Mouse (Mus musculus) adipocyte (in vitro differentiated cells): ENCODE measurements around the gene Leng1.

Source experiments
- DNase-seq: peaks from one replicate; pipeline ENCODE4 v3.0.0-alpha.2; 2016; ENCODE audit warnings: low spot score

Leng1 gene

DNA sequence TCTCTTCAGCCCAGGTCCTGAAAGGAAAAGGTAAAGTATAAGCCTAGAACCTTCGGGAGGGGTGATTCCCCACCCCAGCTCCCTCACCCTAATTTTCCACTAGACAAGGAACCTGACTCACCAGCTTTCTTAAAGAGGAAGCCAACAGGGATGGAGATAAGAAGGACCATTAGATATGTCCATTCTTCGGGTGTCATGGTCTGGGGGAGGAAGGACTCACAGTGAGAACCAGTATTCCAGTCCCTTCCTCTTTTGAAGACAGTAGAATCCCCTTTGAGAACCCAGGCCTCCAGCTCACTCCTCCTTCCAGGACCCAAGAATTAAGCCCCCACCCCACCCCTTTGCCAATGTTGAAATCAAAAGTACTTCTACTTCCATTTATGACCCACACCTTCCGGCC lies 26.3 kb upstream of the Leng1 start:
- DNase-seq: no peak

DNA sequence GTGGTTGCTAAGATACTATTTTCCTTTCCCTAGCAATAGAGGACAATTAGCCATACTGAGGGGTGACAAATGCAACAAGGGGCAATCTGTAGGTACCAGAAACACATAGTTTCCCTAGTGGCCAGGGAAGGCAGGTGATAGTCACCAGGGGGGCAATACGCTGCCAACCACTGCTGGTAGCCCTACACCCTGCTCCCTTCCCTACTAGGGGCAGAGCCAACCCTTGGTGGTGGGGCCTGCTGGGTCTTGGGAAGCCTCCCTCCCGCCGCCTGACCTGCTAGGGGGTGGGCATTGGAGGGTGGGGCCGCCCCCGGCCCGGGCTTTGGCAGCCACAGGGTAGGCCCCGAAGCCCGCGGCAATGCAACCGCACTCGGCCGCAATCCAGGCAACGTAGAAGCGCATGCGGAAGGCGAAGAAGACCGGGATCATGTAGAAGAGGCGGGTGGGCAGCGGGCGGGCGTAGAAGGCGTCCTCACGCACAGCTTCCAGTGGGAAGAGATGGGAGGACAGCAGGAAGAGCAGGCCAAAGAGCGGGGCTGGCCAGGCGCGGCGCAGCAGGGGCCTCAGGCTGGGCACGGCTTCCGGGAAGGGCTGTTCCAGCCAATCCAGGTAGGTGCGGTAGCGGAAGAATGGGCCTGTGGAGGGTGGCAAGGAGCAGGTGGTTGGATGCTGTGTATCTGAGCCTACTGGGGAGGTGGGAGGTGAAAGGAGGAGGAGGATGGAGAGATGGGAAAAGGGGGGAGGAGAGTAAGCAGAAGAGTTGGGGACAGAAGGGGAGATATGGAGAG lies 20.0 kb upstream of the Leng1 start:
- DNase-seq: no peak

DNA sequence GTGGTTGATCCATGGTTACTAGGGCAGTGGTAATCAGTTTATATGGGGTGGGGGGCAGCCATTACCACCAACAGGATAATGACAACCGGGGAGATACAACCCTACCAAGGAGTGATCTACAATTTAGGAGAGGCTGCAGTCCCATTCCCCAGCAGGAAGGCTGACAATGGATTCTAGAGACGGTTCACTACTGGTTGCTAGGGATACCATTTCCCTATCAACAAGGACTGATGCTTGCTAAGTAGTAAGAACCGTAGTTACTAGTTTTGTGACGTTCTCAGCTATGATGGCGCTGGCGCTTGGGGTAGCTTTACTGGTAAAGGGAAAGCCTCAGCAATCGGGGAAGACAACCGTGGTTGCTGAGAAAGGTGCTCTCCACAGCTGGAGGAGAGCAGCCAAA lies 19.1 kb upstream of the Leng1 start:
- no peak for DNase-seq

DNA sequence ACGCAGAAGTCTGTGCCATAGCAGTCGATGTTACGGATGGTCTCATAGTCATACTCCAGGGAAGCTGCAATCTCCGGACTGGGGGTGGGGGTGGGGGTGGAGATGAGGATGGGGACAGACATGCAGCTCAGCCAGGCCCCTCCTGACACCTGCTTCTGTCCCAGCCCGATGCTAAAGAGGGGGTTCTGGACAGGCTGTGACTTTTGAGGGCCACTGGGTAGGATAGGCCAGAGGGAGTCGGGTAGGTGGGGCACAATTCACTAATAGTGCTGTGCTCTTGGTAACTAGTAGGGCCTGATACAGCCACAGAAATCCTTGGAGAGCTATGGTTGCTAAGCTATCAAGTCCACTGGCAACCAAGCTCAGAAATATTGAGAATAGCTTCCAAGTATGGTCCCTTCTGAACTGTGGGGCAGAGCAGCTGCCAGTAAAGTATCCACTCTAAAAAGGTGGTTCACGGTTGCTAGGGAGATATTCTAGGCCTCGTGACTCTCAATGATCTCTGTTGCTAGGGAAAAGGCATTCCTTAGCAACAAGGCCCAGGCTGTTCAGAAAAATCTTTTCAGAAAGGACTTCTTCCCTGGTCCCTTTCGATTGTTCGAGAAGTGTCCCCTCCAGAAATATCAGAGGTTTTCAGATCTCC lies 18.4 kb upstream of the Leng1 start:
- no peak for DNase-seq

DNA sequence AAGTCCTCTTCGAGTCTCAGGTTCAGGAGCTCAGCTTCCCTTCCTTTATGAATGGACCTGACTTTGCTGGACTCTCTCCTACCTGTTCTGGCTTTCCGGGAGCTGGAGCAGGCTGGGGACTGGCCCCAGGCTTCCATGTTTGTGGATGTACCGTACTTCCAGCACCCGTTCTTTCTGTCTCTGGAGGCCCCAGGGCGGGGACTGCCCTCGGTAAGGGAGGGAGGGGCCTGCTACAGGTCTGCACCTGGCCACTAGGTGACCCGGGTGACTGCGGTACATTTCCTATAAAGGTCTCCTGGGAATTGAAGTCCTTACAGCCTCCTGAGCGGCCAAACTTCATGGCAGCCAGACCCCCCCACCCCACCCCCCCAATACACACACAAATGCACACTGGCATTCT lies 11.7 kb upstream of the Leng1 start, which contains the start of gene Tmc4:
Gene Tmc4, minus strand, starts transcription at position 212 of the 400 bp plus-strand sequence.
- DNase-seq: no peak

DNA sequence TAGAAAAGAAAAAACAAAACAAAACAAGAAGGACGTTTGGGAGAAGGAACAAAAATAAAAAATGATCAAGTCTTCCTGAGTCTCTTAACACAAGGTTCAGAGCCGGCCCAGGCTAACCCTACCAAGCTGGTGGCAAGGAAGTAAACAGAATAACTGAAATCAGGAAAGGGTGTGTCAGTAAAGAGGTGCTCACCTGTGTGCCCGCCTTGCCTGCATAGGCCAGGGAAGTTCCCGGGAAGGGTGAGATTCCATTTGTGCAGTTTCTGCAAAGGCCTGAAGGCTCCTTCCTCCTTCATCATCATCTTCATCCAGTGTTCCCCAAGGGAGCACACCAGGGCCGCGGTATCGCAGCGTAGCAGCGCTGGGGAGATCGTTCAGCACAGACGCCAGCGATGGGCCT lies 10.7 kb upstream of the Leng1 start:
- DNase-seq: no peak

DNA sequence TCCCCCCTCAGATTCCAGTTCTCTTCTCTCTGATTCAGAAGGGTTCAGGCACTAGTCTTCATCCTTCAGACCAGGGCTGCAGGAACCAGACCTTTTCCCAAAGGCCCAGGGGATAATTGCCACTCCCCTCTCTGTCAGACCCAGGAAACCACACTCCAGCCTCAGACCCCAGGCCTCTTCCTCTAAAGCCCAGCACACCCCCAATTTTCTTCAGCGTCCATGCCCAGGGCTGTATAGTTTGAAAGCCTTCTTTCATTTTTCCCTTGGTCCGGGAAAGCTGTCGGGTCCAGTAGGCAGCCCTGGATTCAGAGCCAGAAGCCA lies 9.5 kb upstream of the Leng1 start:
- no peak for DNase-seq

DNA sequence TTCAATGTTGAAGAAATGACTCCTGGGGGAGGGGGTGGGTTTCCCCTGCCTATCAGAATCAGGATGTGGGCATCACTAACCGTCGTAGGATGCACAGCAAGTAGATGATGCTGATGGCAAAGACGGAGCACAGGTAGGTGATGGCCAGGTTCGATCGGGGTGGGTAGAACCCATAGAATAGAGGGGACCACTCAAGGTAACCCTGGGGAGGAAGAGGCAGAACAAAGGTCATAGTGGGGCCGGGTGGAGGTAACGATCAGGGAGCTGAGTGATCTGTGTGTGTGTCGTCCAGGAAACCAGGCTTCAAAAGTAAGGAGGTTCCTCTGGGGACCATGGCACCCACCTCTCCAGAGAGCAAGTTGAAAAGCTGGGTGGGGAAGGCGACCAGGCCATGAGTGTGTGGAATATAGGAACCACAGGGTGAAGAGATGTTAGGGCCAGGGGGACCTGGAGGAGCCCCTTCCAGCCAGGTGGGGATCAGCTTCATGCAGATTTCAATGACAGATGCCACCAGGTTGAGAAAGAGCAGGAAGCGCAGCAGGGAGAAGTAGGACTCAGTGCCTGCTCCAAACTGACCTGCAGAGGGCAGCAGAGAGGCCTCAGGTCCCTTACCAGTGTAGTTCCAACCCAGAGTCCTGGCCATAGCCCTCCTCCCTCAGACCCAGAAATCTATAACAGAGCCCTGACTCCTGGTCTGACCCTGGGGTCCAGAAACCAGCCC lies 9.0 kb upstream of the Leng1 start:
- DNase-seq: peak; percentile 77

DNA sequence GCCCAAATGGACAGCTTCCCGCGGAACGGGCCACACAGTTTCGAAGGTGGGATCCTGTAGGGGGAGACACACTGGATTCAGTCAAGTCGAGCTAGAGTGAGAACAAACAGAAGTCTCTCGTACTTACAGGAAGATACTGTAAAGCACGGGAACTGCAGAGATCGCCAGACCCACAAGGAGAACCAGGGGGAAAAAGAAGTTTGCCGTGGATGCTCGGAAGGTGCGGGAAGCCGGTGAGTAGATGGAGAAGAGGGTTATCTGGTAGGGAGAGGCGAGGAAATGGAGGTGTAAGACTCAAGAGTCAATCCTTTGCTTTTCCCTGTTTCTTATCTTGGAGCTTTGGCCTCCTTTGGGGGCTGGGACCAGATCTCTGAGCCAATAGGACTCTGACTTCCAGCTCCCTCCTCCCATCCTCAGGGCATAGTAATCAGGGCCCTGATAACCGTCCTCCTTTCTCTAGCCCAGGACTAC lies 1.3 kb upstream of the Leng1 start:
- no peak for DNase-seq

DNA sequence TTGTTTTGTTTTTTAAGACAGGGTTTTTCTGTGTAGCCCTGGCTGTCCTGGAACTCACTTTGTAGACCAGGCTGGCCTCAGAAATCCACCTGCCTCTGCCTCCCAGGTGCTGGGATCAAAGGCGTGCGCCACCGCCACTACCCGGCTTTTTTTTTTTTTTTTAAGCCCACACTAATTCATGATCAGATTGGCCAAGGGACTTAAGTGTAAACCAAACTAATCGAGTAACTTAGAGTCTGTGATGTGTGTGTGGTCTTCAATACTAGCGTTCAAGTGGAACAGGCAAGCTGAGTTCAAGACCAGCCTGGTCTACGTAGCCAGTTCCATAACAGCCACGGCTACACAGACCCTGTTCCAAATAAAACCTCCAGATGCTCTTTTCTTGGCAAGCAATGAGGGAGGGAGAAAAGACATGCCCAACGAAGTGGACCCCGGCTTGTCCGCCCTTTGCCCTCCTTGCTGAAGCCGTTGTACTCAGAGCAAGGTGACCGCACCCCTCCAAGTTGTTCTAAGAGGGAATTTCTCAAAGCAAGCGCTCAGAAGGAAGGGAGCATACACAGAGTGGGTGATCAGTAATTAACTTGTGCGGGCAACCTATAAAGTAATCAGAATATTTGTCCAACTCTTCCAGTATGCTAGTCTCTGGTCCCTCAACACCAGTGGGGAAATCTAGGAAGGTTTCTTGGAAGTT lies 971 bp downstream of the Leng1 start:
- no peak for DNase-seq

DNA sequence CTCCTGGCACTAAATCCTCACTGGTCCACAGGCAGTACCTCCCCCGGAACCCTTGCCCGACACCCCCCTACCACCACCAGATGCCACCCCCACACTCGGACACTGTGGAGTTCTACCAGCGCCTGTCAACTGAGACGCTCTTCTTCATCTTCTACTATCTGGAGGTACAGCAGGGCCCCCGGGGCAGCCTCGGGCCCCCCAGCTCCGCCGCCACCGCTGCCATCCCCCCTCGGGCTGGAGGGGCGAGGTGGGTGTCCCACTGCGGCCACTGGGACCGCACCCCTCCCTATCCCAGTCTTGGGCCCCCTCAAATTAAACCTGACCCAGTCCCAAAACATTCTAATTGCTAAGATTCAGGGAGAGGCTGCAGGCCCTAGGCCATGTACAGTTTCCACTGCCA lies 7.1 kb downstream of the Leng1 start:
- no peak for DNase-seq

DNA sequence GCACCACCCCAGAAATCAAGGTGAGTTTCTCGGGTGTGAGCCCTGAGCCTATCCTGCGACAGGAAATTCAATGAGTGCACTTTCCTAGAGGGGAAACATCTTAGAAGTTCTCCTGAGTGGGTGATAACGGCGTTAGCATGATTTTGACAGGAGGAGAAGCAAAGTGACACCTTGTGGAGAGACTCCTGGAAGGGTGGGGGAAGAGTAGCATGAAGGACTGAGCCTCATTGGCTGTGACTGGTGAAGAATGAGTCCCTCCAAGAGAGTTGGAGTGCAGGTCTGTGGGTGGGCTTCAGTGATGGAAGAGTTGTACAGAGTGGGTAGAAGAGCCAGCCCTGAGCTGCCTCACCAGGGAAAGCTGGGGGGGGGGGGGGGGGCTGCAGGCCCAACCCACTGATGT lies 8.7 kb downstream of the Leng1 start:
- no peak for DNase-seq

DNA sequence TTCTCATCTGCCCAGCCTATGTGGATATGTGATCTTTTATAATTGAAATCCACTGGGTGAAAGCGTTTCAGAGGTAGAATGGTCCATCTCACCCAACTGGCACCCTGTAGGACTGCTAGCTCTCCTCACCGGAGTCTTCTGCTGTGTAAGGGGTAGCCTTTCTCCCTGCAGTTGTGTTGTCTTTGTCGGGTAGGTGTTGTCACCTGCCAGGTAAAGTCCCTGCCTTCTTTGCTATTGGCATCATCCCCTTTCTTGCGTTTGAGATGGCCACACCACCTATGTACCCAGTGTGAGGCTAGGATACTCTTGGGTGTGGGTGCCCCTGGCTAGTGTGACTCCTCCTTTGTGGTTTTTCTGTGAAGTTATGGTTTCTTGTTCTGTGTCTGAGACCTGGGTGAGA lies 19.0 kb downstream of the Leng1 start:
- DNase-seq: no peak

DNA sequence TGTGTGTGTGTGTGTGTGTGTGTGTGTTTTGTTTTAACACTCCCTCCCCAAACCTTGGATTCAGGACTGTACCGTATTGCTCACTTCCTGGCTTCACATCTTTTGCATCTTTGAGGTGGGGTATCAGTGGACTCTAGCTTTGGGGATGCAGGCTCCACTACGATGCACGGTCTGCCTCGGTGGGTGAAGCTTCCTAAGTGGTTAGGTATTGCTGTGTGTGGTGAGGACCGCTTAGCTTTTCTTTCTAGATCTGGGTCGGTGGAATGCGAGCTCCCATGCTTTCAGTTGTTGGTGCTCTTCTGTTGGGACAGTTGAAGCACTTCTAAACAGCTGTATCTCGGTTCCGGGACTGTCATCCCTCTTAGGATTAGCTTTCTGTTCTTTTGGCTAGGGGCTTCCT lies 19.5 kb downstream of the Leng1 start:
- DNase-seq: no peak

DNA sequence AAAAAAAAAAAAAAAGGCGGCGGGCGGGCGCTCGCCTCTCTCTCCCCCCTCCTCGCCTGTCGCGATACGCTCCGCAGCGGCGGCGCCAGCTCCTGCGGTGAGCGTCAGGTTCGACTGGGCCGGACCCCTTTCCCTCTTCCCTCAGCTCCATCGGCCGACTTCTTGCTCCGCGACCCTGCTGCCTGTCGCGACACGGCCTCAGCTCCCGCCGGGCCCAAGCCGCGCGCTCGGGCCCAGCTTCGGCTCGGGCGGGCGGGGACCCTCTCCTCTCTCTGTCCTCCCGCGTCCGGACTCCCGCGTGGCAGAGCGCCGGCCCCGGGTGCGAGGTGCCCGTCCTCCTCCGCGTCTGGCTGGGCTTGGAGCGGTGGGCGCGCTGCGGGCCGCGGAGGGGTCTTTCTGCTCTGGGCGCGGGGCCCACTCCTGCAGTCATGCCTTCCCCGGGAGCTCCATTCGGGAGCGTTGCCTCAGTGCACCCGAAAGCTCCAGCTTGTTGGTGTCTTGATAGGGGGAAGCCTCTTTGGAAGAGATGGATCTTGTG lies 20.1 kb downstream of the Leng1 start:
- DNase-seq: no peak

DNA sequence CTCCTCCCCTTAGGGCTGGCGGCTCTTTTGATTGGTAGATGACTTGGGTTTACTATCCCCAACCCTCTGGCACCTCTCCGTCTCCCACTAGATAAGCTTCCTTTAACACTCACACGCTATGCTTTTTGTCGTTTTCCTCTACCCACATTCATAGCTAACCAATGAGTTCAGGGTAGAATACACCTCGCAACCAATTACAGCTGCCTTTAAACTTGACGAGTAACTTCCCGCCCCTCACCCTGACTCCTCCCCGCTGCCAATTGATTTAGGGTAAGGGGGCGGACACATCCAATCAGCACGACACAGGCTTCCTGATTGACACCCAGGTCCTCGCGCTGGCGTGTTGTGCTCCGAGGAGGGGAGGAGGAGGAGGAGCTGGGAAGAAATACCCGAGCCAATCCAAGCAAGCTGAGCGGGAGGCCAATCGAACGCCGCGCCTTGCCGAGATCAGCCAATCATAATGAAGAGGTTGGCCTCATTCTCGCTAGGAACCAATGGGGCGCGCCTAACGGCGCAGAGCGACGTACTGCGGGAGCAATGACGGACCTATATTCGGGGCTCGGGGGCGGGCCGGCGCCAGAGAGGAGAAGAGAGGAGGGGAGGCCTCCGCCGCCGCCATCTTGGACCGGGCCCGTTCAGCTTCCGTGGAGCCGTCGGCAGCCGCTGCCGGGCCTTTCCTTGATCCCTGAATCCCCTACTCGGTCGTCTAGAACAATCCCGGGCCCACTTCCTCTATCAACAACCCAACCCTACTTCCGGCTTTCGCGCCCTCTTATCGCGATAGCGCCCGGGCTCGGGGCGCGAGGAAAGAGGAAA lies 20.8 kb downstream of the Leng1 start, which contains the start of gene Cnot3:
Gene Cnot3, plus strand, starts transcription at position 597 of the 816 bp plus-strand sequence.
- peak; percentile 98 for DNase-seq

DNA sequence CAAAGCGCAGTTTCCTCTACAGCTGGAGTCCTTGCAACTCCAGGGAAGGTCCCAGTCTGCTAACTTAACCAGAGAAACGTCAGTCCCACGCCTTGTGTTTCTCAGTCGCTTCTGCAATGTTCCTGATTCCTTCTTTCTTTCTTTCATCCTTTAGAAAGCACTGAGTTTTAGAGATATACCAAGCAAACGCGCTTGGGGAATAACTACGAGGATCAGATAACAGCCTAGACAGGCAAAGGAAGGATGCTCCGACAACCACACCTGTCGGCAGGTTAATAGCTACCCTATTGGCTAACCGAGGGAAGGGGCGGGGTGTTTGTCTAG lies 21.3 kb downstream of the Leng1 start:
- DNase-seq: no peak

DNA sequence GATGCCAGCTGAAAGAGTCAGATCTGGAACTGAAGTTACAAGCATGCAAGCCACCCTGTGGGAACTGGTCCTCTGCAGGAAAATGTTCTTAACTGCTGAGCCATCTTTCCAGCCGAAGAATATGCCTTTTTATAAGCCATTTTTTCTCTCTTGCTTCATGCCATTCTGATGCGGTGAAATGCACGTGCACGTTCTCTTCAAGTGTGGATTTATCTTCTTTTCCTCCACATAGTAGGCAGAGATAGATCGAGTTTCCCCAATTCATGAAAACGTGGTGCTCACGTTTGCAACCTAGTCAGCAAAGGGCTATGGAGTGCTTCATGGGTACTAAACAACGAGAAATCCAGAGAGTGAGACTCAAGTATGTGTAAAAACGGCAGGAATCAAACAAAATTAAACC lies 21.8 kb downstream of the Leng1 start:
- DNase-seq: no peak

DNA sequence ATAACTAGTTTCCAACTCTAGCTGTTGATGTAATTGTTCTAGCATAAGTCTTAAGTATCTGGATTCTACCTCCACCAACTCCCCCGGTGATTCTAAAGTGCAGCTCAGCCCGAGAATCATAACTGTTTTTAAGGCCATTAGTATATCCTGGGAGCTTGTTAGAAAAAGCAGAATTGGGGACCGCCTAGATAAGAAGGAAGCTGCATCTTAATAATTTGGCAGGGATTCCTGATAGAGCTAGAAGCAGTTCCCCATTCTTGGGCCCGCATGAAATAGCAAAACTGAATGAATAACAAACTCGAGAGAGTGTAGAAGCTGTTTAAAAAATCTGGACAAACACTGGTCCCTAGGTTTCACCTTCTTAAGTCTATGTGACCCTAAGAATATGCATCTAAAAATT lies 22.2 kb downstream of the Leng1 start:
- DNase-seq: no peak

DNA sequence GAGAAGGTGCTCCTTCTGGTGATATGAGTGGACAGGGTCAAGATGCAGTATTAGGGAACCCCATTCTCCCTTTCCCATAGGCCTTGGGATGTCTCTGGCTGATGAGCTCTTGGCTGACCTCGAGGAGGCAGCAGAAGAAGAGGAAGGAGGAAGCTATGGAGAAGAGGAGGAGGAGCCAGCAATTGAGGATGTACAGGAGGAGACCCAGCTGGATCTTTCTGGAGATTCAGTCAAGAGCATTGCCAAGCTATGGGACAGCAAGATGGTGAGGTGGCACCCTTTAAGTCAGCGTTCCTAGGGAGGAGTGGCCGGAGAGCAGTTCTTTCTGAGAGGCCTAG lies 35.2 kb downstream of the Leng1 start:
- no peak for DNase-seq
